Mouse (Mus musculus): ENCODE measurements around the gene Smpd2.

- TF ChIP-seq CTCF (IDR thresholded peaks at IDR 0.05; ENCODE audit: low read depth) (no peak), EP300 (optimal IDR thresholded peaks at IDR 0.05) (no peak)
These were observed 47.8 kb upstream of the Smpd2 start for GRCm38 (mm10) chr10:41537983-41538330.
